Mouse (Mus musculus) myocyte (in vitro differentiated cells): Measurements from ENCODE around the gene Pamr1. TPM values are rescaled to one million over a fixed set of nuclear protein-coding genes. Genes with fewer than 3 reads are reported as not detected.

Source experiments
- H3K27me3 ChIP-seq: one replicate; pipeline ENCODE4 v1.6.1; 2011; ENCODE audit not compliant: control insufficient read depth, insufficient read depth, insufficient read length
- H3K36me3 ChIP-seq: one replicate; pipeline ENCODE4 v1.6.1; 2011; ENCODE audit not compliant: control insufficient read depth, insufficient read depth
- H3K4me2 ChIP-seq: one replicate; pipeline ENCODE4 v1.6.1; 2011; ENCODE audit warnings: low read depth, control low read depth
- H3K4me3 ChIP-seq: one replicate; pipeline ENCODE4 v1.5.1; 2011; ENCODE audit warnings: mild to moderate bottlenecking, control low read depth, moderate library complexity
- H3K79me2 ChIP-seq: one replicate; pipeline ENCODE4 v1.6.1; 2011; ENCODE audit not compliant: control insufficient read depth, insufficient read depth
- H3ac ChIP-seq: one replicate; pipeline ENCODE4 v1.6.1; 2011; ENCODE audit not compliant: control insufficient read depth, insufficient read length
- CEBPB ChIP-seq: IDR thresholded peaks from 2 replicates; pipeline ENCODE4 v1.6.1; 2011; ENCODE audit warnings: mild to moderate bottlenecking, moderate library complexity; ENCODE audit not compliant: poor library complexity, insufficient read depth, severe bottlenecking
- E2F4 ChIP-seq: IDR thresholded peaks from one replicate; pipeline ENCODE4 v1.6.1; 2011; ENCODE audit warnings: mild to moderate bottlenecking, control low read depth, moderate library complexity; ENCODE audit not compliant: insufficient read depth
- MAX ChIP-seq: IDR thresholded peaks from one replicate; pipeline ENCODE4 v1.6.1; 2011; ENCODE audit warnings: low read depth, mild to moderate bottlenecking, control low read depth
- MYOD1 ChIP-seq, 3 experiments: IDR thresholded peaks; one replicate each; pipeline ENCODE4 v1.6.1; 2011; ENCODE audit warnings: control low read depth in 2 of 3, low read depth in 2 of 3, mild to moderate bottlenecking in 2 of 3, moderate library complexity in 1 of 3; ENCODE audit not compliant: insufficient read length in 2 of 3, control insufficient read depth in 1 of 3
- MYOG ChIP-seq, 3 experiments: IDR thresholded peaks; one replicate each; pipeline ENCODE4 v1.6.1; 2011; ENCODE audit warnings: control low read depth in 2 of 3, low read depth in 2 of 3, mild to moderate bottlenecking in 2 of 3; ENCODE audit not compliant: insufficient read length in 2 of 3, control insufficient read depth in 1 of 3, insufficient read depth in 1 of 3
- POLR2A ChIP-seq: IDR thresholded peaks from one replicate; pipeline ENCODE4 v1.6.1; 2011; ENCODE audit warnings: low read depth, mild to moderate bottlenecking, control low read depth, moderate library complexity; ENCODE audit not compliant: insufficient read length
- POLR2AphosphoS2 ChIP-seq: IDR thresholded peaks from one replicate; pipeline ENCODE4 v1.6.1; 2011; ENCODE audit warnings: low read depth, control low read depth; ENCODE audit not compliant: insufficient read length
- REST ChIP-seq: IDR thresholded peaks from one replicate; pipeline ENCODE4 v1.6.1; 2011; ENCODE audit warnings: mild to moderate bottlenecking, control low read depth, moderate library complexity; ENCODE audit not compliant: insufficient read depth, insufficient read length
- SRF ChIP-seq: IDR thresholded peaks from one replicate; pipeline ENCODE4 v1.6.1; 2011; ENCODE audit warnings: low read depth; ENCODE audit not compliant: control insufficient read depth, insufficient read length
- TCF12 ChIP-seq: IDR thresholded peaks from one replicate; pipeline ENCODE4 v1.6.1; 2011; ENCODE audit warnings: mild to moderate bottlenecking, control low read depth; ENCODE audit not compliant: poor library complexity, insufficient read depth, severe bottlenecking
- TCF3 ChIP-seq: IDR thresholded peaks from one replicate; pipeline ENCODE4 v1.6.1; 2011; ENCODE audit warnings: low read depth, control low read depth; ENCODE audit not compliant: insufficient read length
- USF1 ChIP-seq: IDR thresholded peaks from one replicate; pipeline ENCODE4 v1.6.1; 2011; ENCODE audit warnings: low read depth, mild to moderate bottlenecking, control low read depth, moderate library complexity
- polyA plus RNA-seq: library from polyadenylated mRNA; unstranded; fragments of >200 nt; fragmentation: generic; extraction: Trizol; gene quantifications from one replicate; pipeline ENCODE4 v1.2.1, GENCODE M21; 2012; ENCODE audit warnings: missing spikeins

Pamr1 gene
- polyA plus RNA-seq, 1 experiment, result not detected

- H3K27me3 ChIP-seq, result peaks cover 8% of the 10 kb centered on the region
Observed at GRCm38 (mm10) chr2:102563848-102564247, 14.0 kb downstream of the Pamr1 start.

GRCm38 (mm10) chr2:102579248-102579647 lies 29.4 kb downstream of the Pamr1 start:
- Histone ChIP-seq H3K4me3 (no peak overlapping the region), H3K27me3 (peaks cover 10% of the 10 kb centered on the region), H3K79me2 (no peaks in the 10 kb centered on the region), H3ac (no peak overlapping the region), H3K36me3 (no peaks in the 10 kb centered on the region), H3K4me2 (no peak overlapping the region)
- no peak for TF ChIP-seq TCF3
- no peak for TF ChIP-seq MAX

More at GRCm38 (mm10) chr2:102563848-102564247, 14.0 kb downstream of the Pamr1 start:
- H3K79me2 ChIP-seq, result no peaks in the 10 kb centered on the region
- no peak overlapping the region for H3ac ChIP-seq
- H3K36me3 ChIP-seq, result no peaks in the 10 kb centered on the region
- no peak overlapping the region for H3K4me2 ChIP-seq
- H3K4me3 ChIP-seq, result no peak overlapping the region
- no peak for TF ChIP-seq TCF12
- no peak for TF ChIP-seq MYOG (IDR thresholded peaks at IDR 0.05; ENCODE audit: control insufficient read depth in 1 of 3, insufficient read depth in 1 of 3, insufficient read length in 2 of 3, low read depth in 2 of 3)
- no peak for TF ChIP-seq MAX
- TF ChIP-seq POLR2AphosphoS2, result no peak
- no peak for TF ChIP-seq E2F4

GRCm38 (mm10) chr2:102589977-102590376 lies 40.2 kb downstream of the Pamr1 start:
- Histone ChIP-seq H3K4me3 (no peak overlapping the region), H3K36me3 (no peaks in the 10 kb centered on the region)

GRCm38 (mm10) chr2:102594535-102594934 lies 44.7 kb downstream of the Pamr1 start:
- no peak overlapping the region for H3K4me3 ChIP-seq
- no peaks in the 10 kb centered on the region for H3K36me3 ChIP-seq
- H3K27me3 ChIP-seq, result peaks cover 14% of the 10 kb centered on the region
- TF ChIP-seq SRF, result no peak
- TF ChIP-seq TCF12, result no peak
- TF ChIP-seq MYOD1 (IDR thresholded peaks at IDR 0.05; ENCODE audit: control insufficient read depth in 1 of 3, insufficient read length in 2 of 3, low read depth in 2 of 3), result no peak
- no peak for TF ChIP-seq TCF3
- no peak for TF ChIP-seq REST
- TF ChIP-seq CEBPB, result no peak
- TF ChIP-seq POLR2AphosphoS2, result no peak
- TF ChIP-seq MYOG (IDR thresholded peaks at IDR 0.05; ENCODE audit: control insufficient read depth in 1 of 3, insufficient read depth in 1 of 3, insufficient read length in 2 of 3, low read depth in 2 of 3), result no peak
- TF ChIP-seq E2F4, result no peak
- no peaks in the 10 kb centered on the region for H3K79me2 ChIP-seq
- no peak overlapping the region for H3ac ChIP-seq
- no peak overlapping the region for H3K4me2 ChIP-seq

More at GRCm38 (mm10) chr2:102589977-102590376, 40.2 kb downstream of the Pamr1 start:
- H3ac ChIP-seq, result no peak overlapping the region
- H3K27me3 ChIP-seq, result peaks cover 12% of the 10 kb centered on the region
- no peak overlapping the region for H3K4me2 ChIP-seq
- TF ChIP-seq POLR2A (no peak), MYOD1 (IDR thresholded peaks at IDR 0.05; ENCODE audit: control insufficient read depth in 1 of 3, insufficient read length in 2 of 3, low read depth in 2 of 3) (no peak), SRF (no peak), POLR2AphosphoS2 (no peak), MAX (no peak), E2F4 (no peak), REST (no peak), TCF12 (no peak), MYOG (IDR thresholded peaks at IDR 0.05; ENCODE audit: control insufficient read depth in 1 of 3, insufficient read depth in 1 of 3, insufficient read length in 2 of 3, low read depth in 2 of 3) (no peak), TCF3 (no peak), CEBPB (no peak), USF1 (no peak)
- no peaks in the 10 kb centered on the region for H3K79me2 ChIP-seq

GRCm38 (mm10) chr2:102595395-102596130 lies 45.8 kb downstream of the Pamr1 start:
- Histone ChIP-seq H3K4me2 (no peak overlapping the region), H3K79me2 (no peaks in the 10 kb centered on the region), H3K36me3 (no peaks in the 10 kb centered on the region), H3K27me3 (peaks cover 14% of the 10 kb centered on the region), H3ac (no peak overlapping the region), H3K4me3 (no peak overlapping the region)
- no peak for TF ChIP-seq SRF
- no peak for TF ChIP-seq TCF12
- TF ChIP-seq CEBPB, result no peak
- no peak for TF ChIP-seq E2F4
- no peak for TF ChIP-seq POLR2A
- no peak for TF ChIP-seq MYOD1 (IDR thresholded peaks at IDR 0.05; ENCODE audit: control insufficient read depth in 1 of 3, insufficient read length in 2 of 3, low read depth in 2 of 3)
- no peak for TF ChIP-seq POLR2AphosphoS2
- no peak for TF ChIP-seq USF1
- no peak for TF ChIP-seq MYOG (IDR thresholded peaks at IDR 0.05; ENCODE audit: control insufficient read depth in 1 of 3, insufficient read depth in 1 of 3, insufficient read length in 2 of 3, low read depth in 2 of 3)
- no peak for TF ChIP-seq MAX
- TF ChIP-seq REST, result no peak
- TF ChIP-seq TCF3, result no peak
